Mouse (Mus musculus) thymus, postnatal 0 days (tissue): ENCODE measurements around the gene Slc44a3. TPM values are rescaled to one million over a fixed set of nuclear protein-coding genes. Genes with fewer than 3 reads are reported as not detected.

Experiments used
- DNase-seq: peaks from one replicate; pipeline ENCODE4 v3.0.0-alpha.2; 2015; ENCODE audit warnings: low spot score
- polyA plus RNA-seq: library from polyadenylated mRNA; unstranded; fragments of >200 nt; fragmentation: Nextera tagmentation; extraction: Ambion mirVana; gene quantifications from 2 replicates; pipeline ENCODE4 v1.2.1, GENCODE M21; 2015

Slc44a3 gene
- polyA plus RNA-seq, 1 experiment from 2014 or later: 1.2 TPM

GRCm38 (mm10) chr3:121504927-121505487, 27.2 kb downstream of the Slc44a3 start:
- no peak for DNase-seq

GRCm38 (mm10) chr3:121500734-121501133, 31.5 kb downstream of the Slc44a3 start:
- no peak for DNase-seq

- DNase-seq: peak; percentile 77
Observed at GRCm38 (mm10) chr3:121500225-121500624, 32.0 kb downstream of the Slc44a3 start.

GRCm38 (mm10) chr3:121493997-121494421, 38.2 kb downstream of the Slc44a3 start:
- DNase-seq: no peak

- no peak for DNase-seq
Observed at GRCm38 (mm10) chr3:121492026-121492425, 40.2 kb downstream of the Slc44a3 start.

GRCm38 (mm10) chr3:121490941-121491340, 41.3 kb downstream of the Slc44a3 start:
- no peak for DNase-seq

GRCm38 (mm10) chr3:121489462-121490118, 42.6 kb downstream of the Slc44a3 start:
- no peak for DNase-seq

- no peak for DNase-seq
Observed at GRCm38 (mm10) chr3:121485201-121485600, 47.0 kb downstream of the Slc44a3 start.

- no peak for DNase-seq
Observed at GRCm38 (mm10) chr3:121483266-121484161, 48.7 kb downstream of the Slc44a3 start.

- no peak for DNase-seq
Observed at GRCm38 (mm10) chr3:121481564-121481963, 50.6 kb downstream of the Slc44a3 start.

- DNase-seq: no peak
Observed at GRCm38 (mm10) chr3:121480961-121481436, 51.2 kb downstream of the Slc44a3 start.

- DNase-seq: no peak
Observed at GRCm38 (mm10) chr3:121480030-121480960, 51.9 kb downstream of the Slc44a3 start.

- peak; percentile 74 for DNase-seq
Observed at GRCm38 (mm10) chr3:121474738-121475137, 57.5 kb downstream of the Slc44a3 start.

GRCm38 (mm10) chr3:121471703-121472102, 60.5 kb downstream of the Slc44a3 start:
- DNase-seq: no peak

- DNase-seq: no peak
Observed at GRCm38 (mm10) chr3:121469185-121469975, 62.8 kb downstream of the Slc44a3 start.

- no peak for DNase-seq
Observed at GRCm38 (mm10) chr3:121468136-121468535, 64.1 kb downstream of the Slc44a3 start.

- DNase-seq: peak; percentile 73
Observed at GRCm38 (mm10) chr3:121467094-121467552, 65.1 kb downstream of the Slc44a3 start.

- no peak for DNase-seq
Observed at GRCm38 (mm10) chr3:121465795-121466194, 66.4 kb downstream of the Slc44a3 start.

- no peak for DNase-seq
Observed at GRCm38 (mm10) chr3:121464733-121465305, 67.4 kb downstream of the Slc44a3 start.
